ENCODE assay signal across 10 mouse cellular contexts in genomic region chr5:111901197-111901596, GRCm38 (mm10).
"Had no signal": no experiment of that assay in that cellular context is flagged by ENCODE, and none has a peak within 500 bp of the region (broad histone marks: within the 10 kb centered on the region; RNA-seq: fewer than 3 reads in every experiment).

No protein-coding gene starts in this region.

- H3K27me3 ChIP-seq: liver, embryonic 12.5 days; stomach, embryonic 15.5 days had no signal

- H3K36me3 ChIP-seq: limb, embryonic 15.5 days; liver, embryonic 12.5 days; neural tube, embryonic 15.5 days; stomach, embryonic 15.5 days had no signal

- H3K4me1 ChIP-seq: liver, embryonic 12.5 days; stomach, embryonic 15.5 days had no signal

- H3K4me2 ChIP-seq: limb, embryonic 15.5 days; liver, embryonic 12.5 days; lung, embryonic 14.5 days; midbrain, embryonic 11.5 days; neural tube, embryonic 15.5 days; stomach, embryonic 15.5 days had no signal

- ATAC-seq: liver, embryonic 12.5 days had no signal

- H3K4me3 ChIP-seq: limb, embryonic 15.5 days; liver, embryonic 12.5 days; neural tube, embryonic 15.5 days; stomach, embryonic 15.5 days had no signal

- H3K27ac ChIP-seq: kidney, postnatal 0 days; limb, embryonic 15.5 days; liver, embryonic 12.5 days; neural tube, embryonic 15.5 days; stomach, embryonic 15.5 days had no signal

- DNase-seq: layer of hippocampus, adult 9-11 months; layer of hippocampus, postnatal 36 days; right cerebral cortex, postnatal 14 days had no signal

- H3K9me3 ChIP-seq: limb, embryonic 15.5 days; liver, embryonic 12.5 days; neural tube, embryonic 15.5 days; stomach, embryonic 15.5 days had no signal

- H3K9ac ChIP-seq: limb, embryonic 15.5 days; liver, embryonic 12.5 days; lung, embryonic 14.5 days; neural tube, embryonic 15.5 days; stomach, embryonic 15.5 days had no signal
